Comparison of ENCODE assay signal across 8 mouse cellular contexts in the genomic region with DNA sequence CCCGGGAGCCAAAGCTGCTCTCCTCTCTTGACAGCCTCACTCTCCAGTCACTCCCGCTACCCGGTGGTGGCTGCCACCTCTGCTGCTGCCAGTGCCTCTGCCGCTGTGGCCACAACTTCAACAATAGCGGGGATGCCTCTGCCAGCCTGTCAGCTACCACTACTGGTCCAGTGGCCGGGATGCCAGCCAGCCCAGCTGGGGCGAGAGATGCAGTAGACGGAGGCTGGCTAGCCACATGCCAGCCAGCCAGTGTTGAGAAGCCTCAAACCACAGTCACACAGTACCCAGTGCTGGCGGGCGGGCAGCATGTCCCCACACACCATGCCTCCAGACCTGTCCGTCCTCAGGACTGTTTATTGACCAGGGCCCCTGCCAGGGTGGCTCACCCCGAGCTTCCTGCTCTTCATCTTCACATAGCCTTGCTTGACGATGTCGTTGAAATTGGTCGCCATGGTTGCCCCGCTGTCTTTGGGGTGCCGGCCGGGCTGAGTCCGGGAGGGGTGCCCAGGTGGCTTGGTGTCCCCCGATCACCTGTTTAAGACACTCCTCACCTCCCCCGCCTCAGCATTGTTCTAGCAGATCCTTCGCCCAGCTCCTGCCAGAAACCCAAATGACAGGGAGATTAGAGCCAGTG. TPM values are rescaled to one million over a fixed set of nuclear protein-coding genes. Genes with fewer than 3 reads are reported as not detected.
DNase-seq lines count a peak whose midpoint lies in the region; ATAC-seq and TF ChIP-seq lines count a peak whose summit lies in the region.

No protein-coding gene starts in this region.

- peak overlapping the region; percentile 57 for H3K9ac ChIP-seq in forebrain, embryonic 11.5 days (ENCODE audit: low read length)
- peak overlapping the region; percentile 55 for H3K9ac ChIP-seq in liver, embryonic 12.5 days

- H3K9me3 ChIP-seq in G1E (replicated peaks): no peaks in the 10 kb centered on the region
- H3K9me3 ChIP-seq in forebrain, embryonic 11.5 days (ENCODE audit: control insufficient read depth, low read length): no peaks in the 10 kb centered on the region
- no peaks in the 10 kb centered on the region for H3K9me3 ChIP-seq in liver, embryonic 12.5 days (replicated peaks)

- no peak overlapping the region for H3K27ac ChIP-seq in forebrain, embryonic 11.5 days (ENCODE audit: low read depth, low read length)
- H3K27ac ChIP-seq in liver, embryonic 12.5 days: no peak overlapping the region

- H3K27me3 ChIP-seq in G1E (ENCODE audit: insufficient read depth, low read length): peaks cover 64% of the 10 kb centered on the region
- peaks cover 14% of the 10 kb centered on the region for H3K27me3 ChIP-seq in forebrain, embryonic 11.5 days (ENCODE audit: control insufficient read depth, insufficient read depth, low read length)
- peaks cover 55% of the 10 kb centered on the region for H3K27me3 ChIP-seq in liver, embryonic 12.5 days (replicated peaks)

- peak; percentile 18 for DNase-seq in CD4-positive helper T cell, adult 2 months (ENCODE audit: low read depth, low spot score)
- DNase-seq in G1E (ENCODE audit: low spot score): no peak
- DNase-seq in forebrain, embryonic 11.5 days (ENCODE audit: low spot score): peak; percentile 58
- DNase-seq in induced T-regulatory cell, adult 2 months (ENCODE audit: low read depth): peak; percentile 29
- DNase-seq in naive thymus-derived CD4-positive, alpha-beta T cell, adult 2 months (ENCODE audit: low read depth): peak; percentile 27
- no peak for DNase-seq in thymus, postnatal 4 days
- DNase-seq in c-Kit-positive CD71-positive TER-119-positive erythroid progenitor cells, embryonic 14.5 days (ENCODE audit: low spot score): no peak

- no peak for TF ChIP-seq CTCF in G1E (IDR thresholded peaks at IDR 0.05; ENCODE audit: low read depth, low read length)

- peak overlapping the region; percentile 76 for H3K4me2 ChIP-seq in forebrain, embryonic 11.5 days (ENCODE audit: low read depth, low read length, severe bottlenecking)
- H3K4me2 ChIP-seq in liver, embryonic 12.5 days: peak overlapping the region; percentile 68

- H3K4me3 ChIP-seq in G1E (ENCODE audit: low read depth, low read length): peak overlapping the region; percentile 59
- H3K4me3 ChIP-seq in forebrain, embryonic 11.5 days (ENCODE audit: low read depth, low read length): peak overlapping the region; percentile 37
- H3K4me3 ChIP-seq in liver, embryonic 12.5 days: peak overlapping the region; percentile 44

- 1% methylated on average over 20 of the region's 22 CpGs for WGBS in forebrain, embryonic 11.5 days
- 16% methylated on average over 22 of the region's 22 CpGs for WGBS in liver, embryonic 12.5 days (ENCODE audit: insufficient replicate concordance)

- ATAC-seq in G1E (ENCODE audit: extremely low read depth, insufficient number of reproducible peaks, low FRiP score, poor library complexity, severe bottlenecking): no peak
- ATAC-seq in forebrain, embryonic 11.5 days (replicated peaks; ENCODE audit: low FRiP score): peak; percentile 9; the same call in 1 of the 2 replicates
- ATAC-seq in liver, embryonic 12.5 days: no peak

- peaks cover 23% of the 10 kb centered on the region for H3K36me3 ChIP-seq in G1E (replicated peaks)
- H3K36me3 ChIP-seq in forebrain, embryonic 11.5 days (ENCODE audit: control insufficient read depth, insufficient read depth, low read length): no peaks in the 10 kb centered on the region; the same call in 1 of the 2 replicates
- H3K36me3 ChIP-seq in liver, embryonic 12.5 days: peaks cover 55% of the 10 kb centered on the region

- H3K4me1 ChIP-seq in G1E (ENCODE audit: insufficient read depth, low read depth, low read length): peaks cover 76% of the 10 kb centered on the region
- H3K4me1 ChIP-seq in forebrain, embryonic 11.5 days (replicated peaks; ENCODE audit: control insufficient read depth, insufficient read depth, low read length): peaks cover 20% of the 10 kb centered on the region; the same call in 1 of the 2 replicates
- H3K4me1 ChIP-seq in liver, embryonic 12.5 days: peaks cover 85% of the 10 kb centered on the region

RNA-seq across cellular contexts. Expression of gene Dok4, which starts 5.5 kb away (rescaled TPM):
- 0.53 and 3.7 TPM in 2 replicates for total RNA-seq in G1E (2014; fragmentation: Nextera tagmentation)
- 0.93 and 1.2 TPM in 2 replicates for total RNA-seq in G1E (2017)
- 0.51 and 0.72 TPM in 2 replicates for polyA plus RNA-seq in G1E (2012)
- polyA plus RNA-seq in forebrain, embryonic 11.5 days (2014; fragmentation: Nextera tagmentation; extraction: Ambion mirVana): 19.1 and 19.9 TPM in 2 replicates
- 13.8 and 14.6 TPM in 2 replicates for polyA plus RNA-seq in liver, embryonic 12.5 days (2016; fragmentation: Nextera tagmentation; extraction: Ambion mirVana)

RNA-seq across cellular contexts. Expression of gene Polr2c, which starts 13.3 kb away (rescaled TPM):
- total RNA-seq in G1E (2014; fragmentation: Nextera tagmentation) (92.6 and 95.8 TPM in 2 replicates), G1E (2017) (65.5 and 66.1 TPM in 2 replicates)
- polyA plus RNA-seq in G1E (2012): 18.5 and 33.8 TPM in 2 replicates
- polyA plus RNA-seq in forebrain, embryonic 11.5 days (2014; fragmentation: Nextera tagmentation; extraction: Ambion mirVana): 156 and 173 TPM in 2 replicates
- polyA plus RNA-seq in liver, embryonic 12.5 days (2016; fragmentation: Nextera tagmentation; extraction: Ambion mirVana): 107 and 112 TPM in 2 replicates

RNA-seq across cellular contexts. Expression of gene Ciapin1, which starts 32.4 kb away (rescaled TPM):
- total RNA-seq in G1E (2014; fragmentation: Nextera tagmentation) (56.3 and 75.9 TPM in 2 replicates), G1E (2017) (54.0 and 61.0 TPM in 2 replicates)
- 450 and 629 TPM in 2 replicates for polyA plus RNA-seq in G1E (2012)
- polyA plus RNA-seq in forebrain, embryonic 11.5 days (2014; fragmentation: Nextera tagmentation; extraction: Ambion mirVana): 144 and 152 TPM in 2 replicates
- 80.9 and 83.4 TPM in 2 replicates for polyA plus RNA-seq in liver, embryonic 12.5 days (2016; fragmentation: Nextera tagmentation; extraction: Ambion mirVana)

RNA-seq across cellular contexts. Expression of gene Coq9, which starts 32.5 kb away (rescaled TPM):
- total RNA-seq in G1E (2014; fragmentation: Nextera tagmentation) (60.7 and 68.8 TPM in 2 replicates), G1E (2017) (38.2 and 49.3 TPM in 2 replicates)
- 109 and 133 TPM in 2 replicates for polyA plus RNA-seq in G1E (2012)
- 53.7 and 60.5 TPM in 2 replicates for polyA plus RNA-seq in forebrain, embryonic 11.5 days (2014; fragmentation: Nextera tagmentation; extraction: Ambion mirVana)
- polyA plus RNA-seq in liver, embryonic 12.5 days (2016; fragmentation: Nextera tagmentation; extraction: Ambion mirVana): 55.1 and 57.2 TPM in 2 replicates

RNA-seq across cellular contexts. Expression of gene Ccdc102a, which starts 47.3 kb away (rescaled TPM):
- 5.5 and 7.7 TPM in 2 replicates for total RNA-seq in G1E (2014; fragmentation: Nextera tagmentation)
- total RNA-seq in G1E (2017): 3.3 and 4.5 TPM in 2 replicates
- polyA plus RNA-seq in G1E (2012): 20.5 and 26.3 TPM in 2 replicates
- polyA plus RNA-seq in forebrain, embryonic 11.5 days (2014; fragmentation: Nextera tagmentation; extraction: Ambion mirVana): 18.8 and 19.5 TPM in 2 replicates
- polyA plus RNA-seq in liver, embryonic 12.5 days (2016; fragmentation: Nextera tagmentation; extraction: Ambion mirVana): 9.1 and 10.0 TPM in 2 replicates

Comparison
In these comparisons a context has a peak if more than half of its experiments do, and no peak if none do; other contexts are left out.
1. DNase-seq: peak in CD4-positive helper T cell, adult 2 months (single experiment), forebrain, embryonic 11.5 days (single experiment), induced T-regulatory cell, adult 2 months (single experiment) and naive thymus-derived CD4-positive, alpha-beta T cell, adult 2 months (single experiment); none in G1E (single experiment), thymus, postnatal 4 days (single experiment) and c-Kit-positive CD71-positive TER-119-positive erythroid progenitor cells, embryonic 14.5 days (single experiment).
2. Peak in every context shown above with its lines, with median percentiles within 50 percentile points of each other: H3K4me3 ChIP-seq.